Mouse (Mus musculus) liver, postnatal 0 days (tissue): ENCODE results near the gene Cdh23. TPM values are rescaled to one million over a fixed set of nuclear protein-coding genes. Genes with fewer than 3 reads are reported as not detected.
A peak's percentile ranks its signal among the peaks of the same experiment; 100 is the strongest.

Experiments
- ATAC-seq: fragments of 200-750 bp; cut with Nextera tagmentation; 2 replicates; pipeline ENCODE4 v1.8.0; 2017; ENCODE audit warnings: mild to moderate bottlenecking, moderate library complexity
- DNase-seq: peaks from one replicate; pipeline ENCODE4 v3.0.0-alpha.2; 2016
- H3K27ac ChIP-seq: fragments of 300-500 bp; sonication (generic); 2 replicates; pipeline ENCODE4 v1.5.1; 2014; ENCODE audit warnings: antibody characterized with exemption, moderate library complexity, mild to moderate bottlenecking, low read depth
- H3K27me3 ChIP-seq: fragments of 300-500 bp; sonication (generic); 2 replicates; pipeline ENCODE4 v1.6.1; 2014; ENCODE audit warnings: low read length, control low read depth, mixed read lengths; ENCODE audit not compliant: insufficient read depth
- H3K36me3 ChIP-seq: fragments of 300-500 bp; sonication (generic); replicated peaks from 2 replicates; pipeline ENCODE4 v1.6.1; 2014; ENCODE audit warnings: mild to moderate bottlenecking, control low read depth, low read length, moderate library complexity, mixed read lengths; ENCODE audit not compliant: insufficient read depth
- H3K4me1 ChIP-seq: fragments of 300-500 bp; sonication (generic); 2 replicates; pipeline ENCODE4 v1.6.1; 2014; ENCODE audit warnings: antibody characterized with exemption, mild to moderate bottlenecking, control low read depth; ENCODE audit not compliant: insufficient read depth
- H3K4me2 ChIP-seq: fragments of 300-500 bp; sonication (generic); 2 replicates; pipeline ENCODE4 v1.6.1; 2014; ENCODE audit warnings: low read depth, mild to moderate bottlenecking, low read length, moderate library complexity, mixed read lengths
- H3K4me3 ChIP-seq: fragments of 300-500 bp; sonication (generic); 2 replicates; pipeline ENCODE4 v1.5.1; 2014; ENCODE audit warnings: low read depth, low read length
- H3K9ac ChIP-seq: fragments of 300-500 bp; sonication (generic); replicated peaks from 2 replicates; pipeline ENCODE4 v1.6.1; 2014; ENCODE audit warnings: mild to moderate bottlenecking, moderate library complexity
- H3K9me3 ChIP-seq: fragments of 300-500 bp; sonication (generic); 2 replicates; pipeline ENCODE4 v1.6.1; 2016; ENCODE audit warnings: mild to moderate bottlenecking, control low read depth, low read length, mixed read lengths
- CTCF ChIP-seq: sonication (generic); IDR thresholded peaks from 2 replicates; pipeline ENCODE4 v1.5.1; 2016; ENCODE audit warnings: antibody characterized with exemption, low read depth
- EP300 ChIP-seq: IDR thresholded peaks from 2 replicates; pipeline ENCODE4 v1.6.1; 2016; ENCODE audit warnings: antibody characterized with exemption, low read depth, mild to moderate bottlenecking
- WGBS: fragments of 180-500 bp; shearing (Covaris S2); extraction: QIAGEN DNeasy Blood & Tissue Kit; methylation state at CpG from one replicate; pipeline ENCODE4 v1.1.7; 2014; ENCODE audit not compliant: insufficient replicate concordance; 5-methylcytosine and 5-hydroxymethylcytosine counted together
- polyA plus RNA-seq: library from polyadenylated mRNA; unstranded; fragments of >200 nt; fragmentation: Nextera tagmentation; extraction: Ambion mirVana; gene quantifications from 2 replicates; pipeline ENCODE4 v1.2.1, GENCODE M21; 2015

Gene Cdh23
- polyA plus RNA-seq, 1 experiment from 2014 or later, result 0.28 TPM

DNA sequence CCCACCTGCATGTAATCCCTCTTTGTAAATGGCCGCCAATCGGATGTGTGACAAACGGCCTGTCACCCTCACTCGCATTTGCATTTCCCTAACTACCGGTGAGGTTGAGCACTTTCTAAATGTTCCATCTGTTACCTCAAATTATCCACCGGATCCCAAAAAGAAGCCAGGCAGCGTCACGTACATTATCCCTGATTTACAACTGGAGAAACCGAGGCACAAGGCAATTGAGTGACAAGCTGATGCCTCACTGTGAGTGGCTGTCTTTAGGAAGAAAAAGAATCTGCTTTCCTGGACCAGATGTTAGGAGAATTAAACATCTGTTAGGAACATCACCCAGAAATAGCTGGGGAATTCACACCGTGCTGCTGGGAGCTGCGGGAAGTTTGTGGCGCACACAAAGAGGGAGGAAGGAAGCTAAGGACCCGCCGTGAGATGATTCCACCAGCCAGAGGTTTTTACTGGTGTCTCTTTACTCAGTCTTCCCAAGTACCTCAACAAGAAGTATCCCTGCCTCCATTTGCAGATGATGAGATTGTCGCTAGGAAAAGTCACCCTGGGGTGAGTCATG, 36.8 kb downstream of the Cdh23 start:
- Histone ChIP-seq H3K4me1 (no peaks in the 10 kb centered on the region), H3K36me3 (no peaks in the 10 kb centered on the region), H3K4me3 (no peak overlapping the region), H3K9ac (no peak overlapping the region), H3K9me3 (no peaks in the 10 kb centered on the region), H3K27me3 (no peaks in the 10 kb centered on the region), H3K27ac (no peak overlapping the region), H3K4me2 (no peak overlapping the region)
- WGBS, result 63% methylated on average over 15 of the region's 15 CpGs
- DNase-seq (no peak), ATAC-seq (no peak)
- no peak for TF ChIP-seq EP300
- TF ChIP-seq CTCF, result no peak

GRCm38 (mm10) chr10:60658176-60658575, 38.1 kb downstream of the Cdh23 start:
- no peak overlapping the region for H3K27ac ChIP-seq
- no peaks in the 10 kb centered on the region for H3K4me1 ChIP-seq
- no peak overlapping the region for H3K4me3 ChIP-seq
- H3K9me3 ChIP-seq, result no peaks in the 10 kb centered on the region
- H3K36me3 ChIP-seq, result no peaks in the 10 kb centered on the region
- TF ChIP-seq CTCF (no peak), EP300 (no peak)
- H3K27me3 ChIP-seq, result no peaks in the 10 kb centered on the region
- DNase-seq (no peak), ATAC-seq (no peak)
- H3K4me2 ChIP-seq, result no peak overlapping the region
- no peak overlapping the region for H3K9ac ChIP-seq
- WGBS, result 38% methylated on average over 10 of the region's 10 CpGs

DNA sequence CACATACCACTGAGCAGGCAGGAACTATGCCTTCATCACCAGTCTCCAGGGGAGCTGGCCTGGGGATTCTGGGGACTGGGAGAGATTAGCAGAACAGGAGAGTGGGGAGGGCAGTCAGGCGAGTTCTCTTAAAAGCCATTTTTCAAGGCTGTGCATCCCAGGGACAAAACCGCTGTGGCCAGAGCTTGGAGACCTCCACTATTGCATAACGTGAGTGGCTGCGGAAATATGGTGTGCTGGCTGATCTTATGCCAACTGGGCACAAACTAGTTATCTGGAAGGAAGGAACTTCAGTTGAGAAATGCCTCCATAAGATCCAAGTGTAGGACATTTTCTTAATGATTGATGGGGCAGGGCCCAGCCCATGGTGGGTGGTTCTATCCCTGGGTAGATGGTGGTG, 42.6 kb downstream of the Cdh23 start:
- no peaks in the 10 kb centered on the region for H3K9me3 ChIP-seq
- H3K27me3 ChIP-seq, result no peaks in the 10 kb centered on the region
- H3K4me1 ChIP-seq, result no peaks in the 10 kb centered on the region
- DNase-seq (no peak), ATAC-seq (no peak)
- no peak overlapping the region for H3K4me3 ChIP-seq
- no peak overlapping the region for H3K9ac ChIP-seq
- no peak overlapping the region for H3K27ac ChIP-seq
- H3K36me3 ChIP-seq, result no peaks in the 10 kb centered on the region
- TF ChIP-seq CTCF (no peak), EP300 (no peak)
- no peak overlapping the region for H3K4me2 ChIP-seq
- WGBS, result 73% methylated on average over 4 of the region's 4 CpGs

- WGBS, result 86% methylated on average over 10 of the region's 10 CpGs
- Histone ChIP-seq H3K36me3 (no peaks in the 10 kb centered on the region), H3K27ac (no peak overlapping the region), H3K4me3 (no peak overlapping the region), H3K27me3 (no peaks in the 10 kb centered on the region), H3K9me3 (no peaks in the 10 kb centered on the region), H3K4me1 (no peaks in the 10 kb centered on the region), H3K9ac (no peak overlapping the region), H3K4me2 (no peak overlapping the region)
- ATAC-seq (no peak), DNase-seq (no peak)
- TF ChIP-seq CTCF (no peak), EP300 (no peak)
Measured at GRCm38 (mm10) chr10:60653106-60653505, 43.2 kb downstream of the Cdh23 start.

GRCm38 (mm10) chr10:60644079-60644641, 52.1 kb downstream of the Cdh23 start:
- TF ChIP-seq CTCF (no peak), EP300 (no peak)
- H3K9me3 ChIP-seq, result no peaks in the 10 kb centered on the region
- ATAC-seq (no peak), DNase-seq (no peak)
- H3K4me1 ChIP-seq, result no peaks in the 10 kb centered on the region
- H3K27me3 ChIP-seq, result no peaks in the 10 kb centered on the region
- H3K27ac ChIP-seq, result no peak overlapping the region
- H3K4me2 ChIP-seq, result no peak overlapping the region
- H3K36me3 ChIP-seq, result no peaks in the 10 kb centered on the region
- 66% methylated on average over 14 of the region's 14 CpGs for WGBS
- H3K4me3 ChIP-seq, result no peak overlapping the region
- H3K9ac ChIP-seq, result no peak overlapping the region

- H3K4me1 ChIP-seq, result peaks cover 4% of the 10 kb centered on the region; the same call in 1 of the 2 replicates
- no peak for TF ChIP-seq EP300
- no peak for TF ChIP-seq CTCF
- ATAC-seq, result no peak
- no peak overlapping the region for H3K4me3 ChIP-seq
- no peaks in the 10 kb centered on the region for H3K27me3 ChIP-seq
- H3K9me3 ChIP-seq, result no peaks in the 10 kb centered on the region
- no peak overlapping the region for H3K27ac ChIP-seq
- H3K9ac ChIP-seq, result no peak overlapping the region
- WGBS, result 53% methylated on average over 9 of the region's 9 CpGs
- DNase-seq, result peak; percentile 27
- no peaks in the 10 kb centered on the region for H3K36me3 ChIP-seq
- no peak overlapping the region for H3K4me2 ChIP-seq
Measured at GRCm38 (mm10) chr10:60639291-60639690, 57.0 kb downstream of the Cdh23 start.
